Mouse (Mus musculus): ENCODE data around the gene Zmat3. TPM values are rescaled to one million over a fixed set of nuclear protein-coding genes. Genes with fewer than 3 reads are reported as not detected.

Gene Zmat3
- total RNA-seq, 2 experiments from 2014 or later, result 12.7 to 15.5 TPM

- DNase-seq (ENCODE audit: low spot score in 2 of 2), result no peak
Observed at GRCm38 (mm10) chr3:32372470-32372869, 6.7 kb upstream of the Zmat3 start.

- no peak for DNase-seq (ENCODE audit: low spot score in 2 of 2)
Observed at GRCm38 (mm10) chr3:32371957-32372356, 6.1 kb upstream of the Zmat3 start.

DNA sequence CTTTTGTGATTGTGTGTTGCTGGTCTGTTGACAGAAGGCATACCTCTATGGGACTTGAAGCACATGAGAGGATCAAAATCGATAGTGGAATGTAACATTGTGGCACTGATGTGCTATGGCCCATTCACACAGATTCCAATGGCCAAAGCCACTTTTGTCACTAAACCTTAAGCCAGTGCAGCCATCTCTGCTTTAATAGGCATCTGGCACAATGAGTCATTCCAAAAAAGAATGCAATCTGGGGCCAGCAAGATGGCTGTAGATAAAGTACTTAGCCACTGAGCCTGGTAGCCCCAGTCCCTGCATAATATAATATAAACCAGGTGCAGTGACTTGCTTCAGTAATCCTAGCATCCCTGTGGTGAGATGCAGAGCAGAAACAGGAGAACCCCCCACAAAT lies 1.7 kb upstream of the Zmat3 start:
- DNase-seq (ENCODE audit: low spot score in 2 of 2), result no peak

GRCm38 (mm10) chr3:32366246-32366734 lies 476 bp upstream of the Zmat3 start:
- no peak for DNase-seq (ENCODE audit: low spot score in 2 of 2)

DNA sequence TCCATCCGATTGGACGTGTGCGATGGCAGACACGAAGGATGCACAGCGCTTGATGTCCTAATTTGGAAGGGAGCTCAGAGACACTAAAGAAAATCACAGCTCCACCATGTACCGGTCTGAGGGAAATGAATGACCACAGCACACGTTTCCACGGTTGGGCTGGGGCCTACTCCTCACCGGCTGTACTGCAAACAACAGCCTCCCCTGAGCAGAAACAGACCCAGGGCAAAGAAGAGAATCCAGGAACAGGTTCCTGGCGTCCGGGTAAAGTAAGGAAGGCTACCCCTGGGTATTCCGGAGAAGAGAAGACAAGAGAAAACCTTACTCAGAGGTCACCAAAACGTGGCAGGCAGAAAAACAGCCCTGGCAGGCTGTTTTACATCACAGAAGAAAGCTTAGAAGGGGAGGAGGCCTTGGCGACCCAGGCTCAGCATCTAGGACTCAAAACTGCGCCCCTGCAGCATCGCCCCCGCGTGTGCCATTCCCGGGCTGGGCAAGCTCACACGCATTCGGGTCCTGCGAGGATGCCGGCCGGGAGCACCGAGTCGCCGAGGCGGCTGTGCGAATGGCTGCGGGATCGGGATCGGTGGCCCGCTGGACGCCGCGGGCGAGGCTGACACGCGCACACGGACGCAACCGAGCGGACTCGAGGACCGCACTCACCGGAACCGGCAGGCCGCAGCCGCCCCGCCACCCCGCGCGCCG lies 821 bp downstream of the Zmat3 start:
- DNase-seq (ENCODE audit: low spot score in 2 of 2), result peak in 1 of 2 experiments; percentile 21

DNA sequence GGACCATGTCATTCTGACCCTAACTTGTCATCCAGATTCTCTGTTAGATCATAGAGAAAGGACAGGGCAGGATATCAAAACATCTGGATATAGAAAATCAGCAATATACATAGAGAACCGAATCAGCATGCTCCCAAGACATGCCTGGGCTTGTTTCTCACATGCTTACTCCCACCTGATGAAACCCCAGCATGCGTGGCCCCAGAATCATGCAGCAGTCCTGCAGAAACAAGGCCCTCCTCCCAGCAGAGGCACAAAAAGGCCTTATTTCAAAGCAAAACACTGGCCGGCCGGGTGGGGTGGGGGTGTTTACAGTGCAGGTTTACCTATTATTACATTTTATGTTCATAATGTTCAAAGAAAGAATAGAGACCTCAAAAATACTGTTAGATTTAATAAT lies 1.6 kb downstream of the Zmat3 start:
- DNase-seq (ENCODE audit: low spot score in 2 of 2), result no peak

DNA sequence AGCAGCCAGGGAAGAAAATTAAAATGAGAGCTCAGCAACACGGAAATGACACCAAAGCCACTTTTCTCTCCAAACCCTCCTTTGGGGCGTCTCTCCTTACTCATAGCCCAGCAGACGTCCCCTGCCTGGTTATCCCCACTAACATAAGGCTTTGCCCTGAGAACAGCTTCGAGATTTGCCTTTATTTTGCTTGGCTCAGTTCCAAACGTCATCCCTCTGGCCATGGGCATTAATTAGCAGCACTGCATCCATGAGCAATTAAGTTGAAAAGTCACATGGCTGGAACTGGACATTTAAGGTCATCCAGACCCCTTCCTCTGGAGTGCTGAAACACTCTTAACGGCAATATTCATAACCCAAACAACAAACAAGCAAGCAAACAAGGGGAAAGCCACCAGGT lies 4.6 kb downstream of the Zmat3 start:
- DNase-seq (ENCODE audit: low spot score in 2 of 2), result no peak

DNA sequence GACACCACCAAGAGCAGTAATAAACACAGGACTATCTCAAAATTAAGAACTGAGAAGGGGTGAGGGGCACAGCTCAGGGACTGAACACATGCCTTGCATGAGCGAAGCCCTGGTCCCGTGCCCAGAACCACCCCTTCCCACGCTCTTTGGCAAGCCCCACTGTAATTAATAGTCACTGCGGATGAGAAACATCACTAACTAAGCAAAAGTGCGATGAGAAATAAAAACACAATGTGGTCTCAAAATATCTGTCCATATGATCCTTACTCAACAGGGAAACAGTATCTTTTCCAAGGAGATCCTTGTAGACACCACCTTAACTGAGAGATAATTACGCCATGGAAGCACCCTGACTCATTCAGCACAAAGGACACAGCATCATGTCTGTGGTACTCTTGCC lies 17.9 kb downstream of the Zmat3 start:
- no peak for DNase-seq (ENCODE audit: low spot score in 2 of 2)

DNA sequence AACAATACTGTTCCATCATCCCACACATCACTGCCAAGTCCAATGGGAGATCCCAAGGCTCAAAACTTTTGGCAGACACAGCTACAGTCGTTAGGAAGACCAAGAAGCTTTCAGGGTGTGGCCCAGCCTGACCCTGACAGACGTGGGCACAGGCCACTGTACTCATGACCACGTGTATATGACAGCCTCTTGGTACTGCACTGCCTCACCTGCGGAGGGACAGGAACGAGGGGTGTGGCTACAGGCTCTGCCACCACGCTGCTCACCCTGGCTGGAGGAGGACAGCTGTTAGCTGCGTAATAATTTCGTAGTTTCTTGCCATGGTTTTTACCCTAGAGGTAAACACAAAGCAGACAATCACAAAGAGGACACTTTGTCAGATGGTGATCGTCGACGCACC lies 20.6 kb downstream of the Zmat3 start:
- no peak for DNase-seq (ENCODE audit: low spot score in 2 of 2)

GRCm38 (mm10) chr3:32344825-32345224 lies 21.0 kb downstream of the Zmat3 start:
- DNase-seq (ENCODE audit: low spot score in 2 of 2), result no peak

GRCm38 (mm10) chr3:32343371-32343770 lies 22.4 kb downstream of the Zmat3 start:
- DNase-seq (ENCODE audit: low spot score in 2 of 2), result no peak

DNA sequence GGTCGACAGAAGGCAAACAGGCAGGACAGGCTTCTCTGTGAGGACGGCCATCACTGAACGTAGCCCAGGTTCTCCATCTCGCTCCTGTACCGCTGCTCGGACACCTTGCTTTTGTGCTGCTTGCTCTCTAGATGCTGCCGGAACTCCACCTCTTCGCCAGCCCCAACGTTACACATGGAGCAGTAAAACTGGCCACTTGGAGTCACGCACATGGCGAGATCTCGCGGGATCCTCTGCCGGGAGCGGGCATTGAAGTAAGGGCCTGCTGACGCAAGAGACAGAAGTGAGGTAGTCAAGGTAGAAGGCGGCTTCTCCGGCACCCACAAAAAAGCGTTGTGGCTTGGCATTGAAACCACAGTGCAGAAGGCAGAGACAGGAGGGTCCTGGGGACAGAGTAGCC lies 24.4 kb downstream of the Zmat3 start:
- no peak for DNase-seq (ENCODE audit: low spot score in 2 of 2)

DNA sequence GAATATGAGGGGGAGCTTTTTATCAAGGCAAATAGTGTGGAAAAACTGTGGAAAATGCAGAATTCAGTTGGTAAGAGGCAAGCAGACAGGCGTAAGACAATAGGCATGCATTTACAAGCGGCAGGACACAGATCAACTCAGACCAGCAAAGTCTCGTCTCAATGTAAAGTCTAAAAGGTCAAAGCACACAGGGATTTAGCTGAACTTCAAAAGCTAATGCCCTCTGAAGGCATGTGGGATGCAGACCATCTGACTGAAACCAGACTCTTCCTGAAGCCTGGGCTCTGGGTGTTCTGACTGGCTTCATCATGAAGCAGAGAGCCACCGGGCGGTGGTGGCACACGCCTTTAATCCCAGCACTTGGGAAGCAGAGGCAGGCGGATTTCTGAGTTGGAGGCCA lies 27.6 kb downstream of the Zmat3 start:
- no peak for DNase-seq (ENCODE audit: low spot score in 2 of 2)

- DNase-seq (ENCODE audit: low spot score in 2 of 2), result no peak
Observed at GRCm38 (mm10) chr3:32337770-32338169, 28.0 kb downstream of the Zmat3 start.

- DNase-seq (ENCODE audit: low spot score in 2 of 2), result no peak
Observed at GRCm38 (mm10) chr3:32334901-32335300, 30.9 kb downstream of the Zmat3 start.

DNA sequence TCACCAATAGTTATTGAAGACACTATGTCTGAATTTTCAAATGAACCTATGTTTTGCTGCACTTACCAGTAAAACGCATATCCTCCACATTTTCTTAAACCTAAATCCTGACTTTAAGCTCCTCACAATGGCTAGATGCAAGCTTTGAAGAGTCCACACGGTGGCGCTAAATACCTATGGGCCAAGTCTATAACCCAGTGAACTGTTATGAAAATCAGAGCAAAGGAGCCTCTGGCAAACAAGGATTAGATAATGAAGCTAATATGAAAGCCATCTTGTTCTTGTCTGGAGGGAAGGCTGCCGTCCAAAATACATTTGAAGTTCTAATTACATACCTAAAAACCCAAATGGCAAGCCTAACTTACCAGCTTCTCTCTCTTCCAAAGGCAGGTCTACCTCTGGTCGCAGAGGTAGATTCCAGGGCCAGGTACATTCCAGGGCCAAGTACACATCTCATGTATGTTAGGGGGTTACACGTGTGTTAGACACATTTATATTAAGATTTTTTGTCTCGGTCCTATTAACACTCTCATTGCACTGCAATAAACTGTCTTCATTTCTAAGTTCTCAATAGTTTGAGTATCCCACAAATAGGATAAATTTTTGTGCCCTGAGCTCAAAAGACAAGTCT lies 32.2 kb downstream of the Zmat3 start:
- peak; percentile 33 to 65 for DNase-seq (ENCODE audit: low spot score in 2 of 2)

GRCm38 (mm10) chr3:32317901-32318416 lies 47.9 kb downstream of the Zmat3 start:
- DNase-seq (ENCODE audit: low spot score in 2 of 2), result no peak

- DNase-seq (ENCODE audit: low spot score in 2 of 2), result no peak
Observed at GRCm38 (mm10) chr3:32317165-32317900, 48.5 kb downstream of the Zmat3 start.

- DNase-seq (ENCODE audit: low spot score in 2 of 2), result no peak
Observed at GRCm38 (mm10) chr3:32314746-32315145, 51.1 kb downstream of the Zmat3 start.

DNA sequence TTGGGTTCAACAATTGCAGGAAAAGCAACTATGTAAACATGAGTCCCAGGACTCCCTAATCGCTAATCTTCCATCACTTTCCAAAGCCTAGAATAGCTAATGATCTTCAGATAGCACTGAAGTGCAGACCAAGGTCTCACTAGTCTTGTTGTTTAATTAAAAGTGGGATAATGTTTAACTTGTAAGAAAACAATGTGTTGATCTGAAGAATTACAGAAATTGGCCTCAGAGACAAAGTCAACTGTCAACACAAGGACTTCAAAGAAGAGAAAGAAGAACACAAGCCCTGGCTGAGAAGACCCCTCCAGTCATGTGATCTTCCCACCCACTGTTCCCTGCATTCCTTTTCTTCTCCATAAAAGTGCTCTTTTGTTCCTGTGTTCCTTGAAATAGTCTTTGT lies 61.6 kb downstream of the Zmat3 start:
- no peak for DNase-seq (ENCODE audit: low spot score in 2 of 2)

DNA sequence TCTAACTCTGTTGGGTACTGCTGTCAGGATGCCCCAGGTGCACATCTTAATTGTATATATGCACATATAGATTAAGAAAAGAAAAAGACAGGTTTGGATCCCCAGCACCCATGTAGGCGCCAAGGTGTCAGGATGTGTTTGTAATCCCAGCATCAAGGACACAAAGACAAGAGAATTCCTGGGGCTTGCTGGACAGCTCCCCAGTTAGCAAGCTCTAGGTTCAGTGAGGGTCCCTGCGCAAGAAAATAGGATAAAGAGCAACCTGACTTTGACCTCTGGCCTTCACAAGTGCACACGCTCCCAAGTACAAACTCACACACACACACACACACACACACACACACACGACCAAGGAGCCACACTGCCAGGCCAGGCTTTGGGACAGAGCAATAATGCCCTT lies 73.8 kb downstream of the Zmat3 start:
- no peak for DNase-seq (ENCODE audit: low spot score in 2 of 2)

Measured in gastrocnemius, postnatal 4 days (tissue).